Mouse (Mus musculus) erythroid progenitor cell, adult 5-6 weeks (primary cell): ENCODE measurements around the gene Tmem81. TPM values are rescaled to one million over a fixed set of nuclear protein-coding genes. Genes with fewer than 3 reads are reported as not detected.
A peak's percentile ranks its signal among the peaks of the same experiment; 100 is the strongest.
"Not testable (repeated sequence)": the region's sequence is repeated elsewhere in the genome, so short reads cannot be mapped to it uniquely, and the experiment has no call there.

ENCODE experiments used
- ATAC-seq: replicated peaks from 2 replicates; pipeline ENCODE4 v1.8.0; 2016; ENCODE audit warnings: moderate number of reproducible peaks, mild to moderate bottlenecking, moderate TSS enrichment, inconsistent platforms; ENCODE audit not compliant: poor library complexity, low FRiP score, severe bottlenecking
- total RNA-seq, 2 experiments: library from RNA; stranded (forward) in 1 of 2; stranded (reverse) in 1 of 2; fragments of 150-400 nt in 1 of 2; fragments of 186-747, 209-891 nt in 1 of 2; gene quantifications; 2 replicates each; pipeline versions ENCODE4 v1.2.3 to v1.2.4; 2015 to 2017; ENCODE audit warnings: low replicate concordance in 2 of 2

Tmem81 gene
- total RNA-seq (2015; ENCODE audit: low replicate concordance) (3.6 TPM in 1 of 2 replicates, not detected in the other), total RNA-seq (2017; ENCODE audit: low replicate concordance) (2.4 and 3.1 TPM in 2 replicates)

DNA sequence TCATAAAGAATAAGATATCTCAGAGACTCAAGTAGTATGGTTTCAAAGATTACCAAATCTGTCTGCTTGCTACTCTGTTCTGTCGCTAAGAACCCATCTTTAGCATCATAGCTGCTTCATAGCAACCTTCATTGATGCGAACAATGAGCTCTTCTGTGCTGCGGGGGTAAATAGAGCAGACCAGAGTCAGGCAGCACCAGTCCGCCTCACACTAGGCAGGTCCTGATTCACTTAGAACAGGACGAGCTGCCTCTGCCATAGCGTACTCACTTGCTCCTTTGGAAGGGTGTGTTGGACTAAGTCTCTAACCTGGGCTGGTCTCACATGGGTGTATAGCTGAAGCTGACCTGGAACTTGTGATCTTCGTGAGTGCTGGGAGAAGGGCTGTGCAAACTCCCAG is at the start of gene Tmem81:
Gene Tmem81, plus strand, starts transcription at position 173 of the 400 bp plus-strand sequence.
- ATAC-seq = no peak

- no peak for ATAC-seq
Observed at GRCm38 (mm10) chr1:132464651-132465050, 41.4 kb upstream of the Tmem81 start.

GRCm38 (mm10) chr1:132468926-132469325 is 37.1 kb upstream of the Tmem81 start:
- no peak for ATAC-seq

- no peak for ATAC-seq
Observed at GRCm38 (mm10) chr1:132469519-132469918, 36.5 kb upstream of the Tmem81 start.

- not testable (repeated sequence) for ATAC-seq
Observed at GRCm38 (mm10) chr1:132470031-132470430, 36.0 kb upstream of the Tmem81 start.

DNA sequence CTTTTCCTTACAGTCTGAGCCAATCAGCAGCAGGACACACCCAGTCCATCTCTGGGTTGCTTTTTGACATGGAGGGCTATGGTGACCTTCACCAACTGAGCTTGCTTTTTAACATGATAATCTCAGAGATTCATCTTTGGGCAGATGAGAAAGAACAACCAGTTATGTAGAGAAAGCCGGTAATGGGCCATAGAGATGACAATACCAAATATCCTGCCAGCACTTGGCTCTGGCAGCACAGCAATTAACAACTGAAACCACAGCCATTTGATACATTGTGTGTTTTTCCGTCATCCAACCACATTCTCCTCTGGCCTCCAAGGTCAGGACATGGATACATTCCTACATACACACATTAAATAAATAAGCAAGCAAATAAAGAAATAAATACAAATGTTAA is 35.0 kb upstream of the Tmem81 start:
- no peak for ATAC-seq

GRCm38 (mm10) chr1:132471499-132471898 is 34.5 kb upstream of the Tmem81 start:
- no peak for ATAC-seq

DNA sequence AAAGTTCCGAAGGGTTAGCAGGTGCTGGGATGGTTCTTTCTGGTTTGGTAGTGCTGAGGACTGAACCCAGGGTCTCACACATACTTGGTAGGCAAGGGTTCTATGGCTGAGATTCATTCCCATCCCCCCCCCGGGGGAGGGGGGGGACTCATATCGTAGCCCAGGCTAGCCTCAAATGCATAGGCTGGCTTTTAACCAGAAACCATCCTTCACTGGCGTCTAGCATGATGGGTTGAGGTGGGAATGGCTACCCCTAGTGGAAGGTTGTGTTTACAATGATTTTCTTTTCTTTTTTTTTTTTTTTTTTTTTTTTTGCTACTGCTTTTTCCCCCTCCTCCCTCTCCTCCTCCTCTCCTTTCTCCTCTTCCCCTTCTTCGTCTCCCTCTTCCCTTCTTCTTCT is 33.5 kb upstream of the Tmem81 start:
- ATAC-seq = no peak

DNA sequence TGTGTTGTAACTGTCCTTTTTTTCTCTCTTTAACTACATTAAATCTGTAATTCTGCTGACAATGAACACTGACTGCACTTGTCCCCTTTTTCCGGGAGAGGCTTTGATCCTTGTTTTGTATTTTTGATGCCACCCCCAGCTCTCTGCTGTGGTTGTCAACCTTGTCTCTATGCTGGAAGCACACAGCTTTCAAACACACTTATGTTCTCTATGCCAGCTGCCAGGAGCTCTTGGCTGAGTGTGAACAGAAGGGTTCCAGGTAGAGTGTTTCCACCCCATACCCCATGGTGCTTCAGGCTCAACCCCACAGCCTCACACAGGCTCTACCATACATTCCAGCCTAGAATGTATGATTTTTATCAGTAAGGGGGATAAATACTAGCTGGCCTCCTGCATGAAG is 31.5 kb upstream of the Tmem81 start:
- no peak for ATAC-seq

GRCm38 (mm10) chr1:132476575-132476927 is 29.5 kb upstream of the Tmem81 start:
- peak; percentile 45 for ATAC-seq

DNA sequence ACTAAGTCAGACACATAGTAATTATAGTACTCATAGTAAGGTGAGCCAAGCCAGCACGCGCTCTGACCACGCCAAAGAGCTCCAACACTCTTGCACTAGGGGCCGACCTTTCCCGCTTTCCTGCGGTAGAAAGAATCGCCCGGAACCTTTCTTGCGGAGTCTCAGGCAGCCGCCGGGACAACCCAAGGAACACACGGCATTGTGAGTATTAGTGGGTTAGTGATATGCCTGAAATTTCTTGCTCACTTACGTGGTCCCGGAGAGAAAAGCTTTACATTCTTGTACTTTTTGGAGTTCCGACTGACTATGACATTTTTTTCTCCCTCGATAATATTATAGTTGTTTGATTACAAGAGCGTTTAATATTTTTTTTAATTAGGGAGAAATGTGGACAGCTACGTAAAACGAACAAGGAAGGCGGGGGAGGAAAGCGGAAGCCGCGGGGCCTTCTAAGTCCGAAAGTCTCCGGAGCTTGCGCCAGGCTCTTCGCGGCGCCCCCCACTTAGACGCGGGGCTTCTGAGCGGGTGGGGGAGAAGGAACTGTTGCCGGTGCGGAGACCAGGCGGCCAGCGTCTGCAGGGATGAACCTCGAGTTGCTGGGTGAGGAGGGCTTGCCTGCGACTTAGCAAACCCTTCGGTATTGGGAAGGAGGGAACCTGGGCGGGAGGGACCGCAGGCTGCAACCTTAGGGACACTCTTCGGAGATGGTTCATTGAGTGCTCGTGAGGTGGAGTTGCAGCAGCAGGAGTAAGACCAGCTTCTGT is 28.9 kb upstream of the Tmem81 start, which contains the start of gene Rbbp5:
Gene Rbbp5, plus strand, starts transcription at position 438 of the 764 bp plus-strand sequence.
- peak; percentile 95 for ATAC-seq

GRCm38 (mm10) chr1:132479438-132479837 is 26.6 kb upstream of the Tmem81 start:
- no peak for ATAC-seq

DNA sequence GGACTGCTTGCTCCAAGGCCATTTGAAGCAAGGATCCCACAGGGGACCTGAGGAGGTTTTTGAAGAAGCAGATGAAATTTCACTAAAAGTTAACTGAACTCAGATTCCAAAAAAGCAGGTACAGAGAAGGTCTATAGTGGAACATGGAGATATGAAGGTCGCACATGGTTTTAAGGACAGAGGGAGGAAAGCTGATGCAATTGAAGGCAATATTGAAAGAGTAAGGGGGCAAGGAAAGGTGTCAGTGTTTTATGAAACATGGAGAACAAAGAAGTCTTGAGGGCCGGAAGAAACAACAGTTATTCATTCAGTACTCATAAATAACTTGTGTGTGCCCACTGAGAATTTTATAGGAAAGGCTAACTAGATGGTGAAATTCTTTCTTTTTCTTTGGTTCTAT is 24.4 kb upstream of the Tmem81 start:
- ATAC-seq = no peak

DNA sequence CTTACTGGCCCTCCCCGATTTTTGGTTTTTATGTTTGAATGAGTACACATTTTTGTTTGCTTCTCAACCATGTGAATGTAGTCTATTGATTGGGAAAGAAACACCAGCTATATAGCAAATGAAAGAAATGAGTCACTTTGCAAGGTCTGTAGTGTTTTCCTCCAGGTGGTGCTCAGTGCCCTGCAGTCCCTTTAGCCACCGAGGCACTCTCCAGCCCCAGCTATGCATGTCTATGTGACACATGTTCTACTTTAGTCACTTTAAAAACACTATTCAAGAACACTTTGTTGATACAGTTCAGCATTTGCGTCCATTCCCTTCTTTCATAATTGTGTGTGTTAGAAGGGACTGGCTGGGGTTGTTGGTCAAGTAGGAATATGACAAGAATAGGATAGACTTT is 22.8 kb upstream of the Tmem81 start:
- ATAC-seq = no peak

- no peak for ATAC-seq
Observed at GRCm38 (mm10) chr1:132483759-132484158, 22.3 kb upstream of the Tmem81 start.

DNA sequence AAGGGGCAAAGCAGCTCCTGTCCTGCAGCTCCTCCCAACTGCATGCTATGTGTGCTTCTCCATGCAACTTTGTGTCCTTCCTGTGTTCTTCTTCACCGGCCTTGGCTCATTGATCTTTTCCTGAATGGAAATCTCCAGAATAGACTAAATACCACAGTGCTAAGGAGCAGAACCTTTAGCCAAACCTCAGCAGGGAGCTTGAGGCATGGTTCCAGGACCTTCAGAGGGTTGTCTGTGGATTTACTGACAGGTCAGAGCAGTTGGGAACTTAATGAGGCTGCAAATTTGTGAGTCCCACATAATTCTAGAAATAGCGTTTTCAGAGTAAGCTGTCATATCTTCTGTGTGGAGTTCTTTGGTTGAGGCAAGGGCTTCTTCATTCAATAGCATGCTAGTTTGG is 5.5 kb upstream of the Tmem81 start:
- no peak for ATAC-seq

DNA sequence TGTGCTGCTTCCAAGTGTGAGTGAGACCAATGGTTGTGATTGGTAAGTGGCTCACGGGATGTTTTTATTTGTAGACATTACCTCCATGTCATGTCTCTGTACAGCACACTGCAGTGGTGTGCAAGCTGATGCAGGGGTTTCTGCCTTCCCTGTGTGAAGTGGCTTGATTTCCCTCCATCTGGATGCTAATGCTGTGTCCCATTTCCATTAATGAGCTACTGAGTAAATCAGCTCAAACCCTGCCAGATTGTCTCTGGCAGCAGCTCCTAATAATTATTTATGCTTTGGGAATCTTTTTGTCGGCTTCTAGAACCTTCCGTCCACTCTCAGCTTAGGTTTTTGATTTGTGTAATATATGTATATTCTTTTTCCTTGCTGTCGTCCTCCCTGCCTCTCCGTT is 875 bp upstream of the Tmem81 start:
- no peak for ATAC-seq

DNA sequence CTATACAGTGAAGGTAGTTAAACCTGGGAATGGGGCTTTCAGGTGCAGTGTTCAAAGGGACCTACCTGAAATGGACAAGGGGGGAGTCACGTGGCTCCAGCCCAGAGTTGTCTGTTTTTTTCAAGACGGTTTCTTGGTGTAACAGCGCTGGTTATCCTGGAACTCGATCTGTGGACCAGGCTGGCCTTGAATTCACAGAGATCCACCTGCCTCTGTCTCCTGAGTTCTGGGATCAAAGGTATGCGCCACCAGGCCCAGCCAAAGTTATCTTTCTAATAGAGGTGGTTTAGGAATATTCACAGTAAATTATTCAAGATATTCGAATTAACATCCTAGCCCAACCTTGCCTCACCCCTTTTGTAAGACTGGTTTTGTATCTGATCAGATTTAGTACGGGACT is 626 bp downstream of the Tmem81 start:
- no peak for ATAC-seq

GRCm38 (mm10) chr1:132509771-132510170 is 3.7 kb downstream of the Tmem81 start:
- ATAC-seq = no peak

GRCm38 (mm10) chr1:132511521-132511920 is 5.5 kb downstream of the Tmem81 start:
- no peak for ATAC-seq

DNA sequence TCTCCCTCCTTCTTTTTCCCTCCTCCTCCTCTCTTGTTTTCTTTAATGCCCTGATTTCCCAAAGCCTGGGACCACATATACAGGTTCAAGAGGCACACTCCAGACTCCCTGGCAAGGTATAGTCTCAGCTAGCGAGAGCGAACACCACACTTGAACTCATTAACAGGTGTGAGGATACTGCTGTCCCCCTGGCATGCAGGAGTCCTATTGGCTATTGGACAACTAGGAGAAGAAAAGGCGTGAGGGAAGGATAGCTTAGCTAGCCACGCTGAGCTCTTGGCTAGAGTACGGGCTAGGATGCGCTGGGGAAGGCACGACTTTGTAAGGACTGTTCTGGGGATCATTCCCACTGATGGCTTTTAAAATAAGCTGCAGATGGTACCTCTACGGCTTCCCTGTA is 6.1 kb downstream of the Tmem81 start:
- no peak for ATAC-seq

DNA sequence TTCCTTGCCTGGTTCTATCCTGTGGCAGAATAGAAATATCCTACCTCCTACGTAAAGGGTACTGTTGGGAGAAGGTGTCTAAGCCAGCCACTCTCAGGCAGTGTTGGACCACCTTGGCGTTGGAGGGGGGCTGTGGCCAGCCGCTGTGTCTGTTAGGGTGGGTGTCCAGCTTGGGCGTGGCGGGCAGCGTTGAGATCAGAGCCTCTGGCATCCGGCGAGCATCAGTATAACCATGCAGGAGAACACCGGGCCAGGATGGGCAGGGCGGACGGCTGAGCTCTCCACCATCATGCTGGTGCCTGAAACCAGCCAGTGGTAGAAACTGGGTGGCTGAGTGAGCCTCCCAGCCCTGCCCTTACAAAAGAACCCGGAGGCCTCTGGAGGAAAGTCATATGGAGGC is 9.3 kb downstream of the Tmem81 start:
- no peak for ATAC-seq
